Mouse (Mus musculus): ENCODE measurements around the gene Ifitm10. TPM values are rescaled to one million over a fixed set of nuclear protein-coding genes. Genes with fewer than 3 reads are reported as not detected.
A peak's percentile ranks its signal among the peaks of the same experiment; 100 is the strongest.
"Not testable (repeated sequence)": the region's sequence is repeated elsewhere in the genome, so short reads cannot be mapped to it uniquely, and the experiment has no call there.

The Ifitm10 gene
- total RNA-seq, 1 experiment, result 0.71 TPM

DNA sequence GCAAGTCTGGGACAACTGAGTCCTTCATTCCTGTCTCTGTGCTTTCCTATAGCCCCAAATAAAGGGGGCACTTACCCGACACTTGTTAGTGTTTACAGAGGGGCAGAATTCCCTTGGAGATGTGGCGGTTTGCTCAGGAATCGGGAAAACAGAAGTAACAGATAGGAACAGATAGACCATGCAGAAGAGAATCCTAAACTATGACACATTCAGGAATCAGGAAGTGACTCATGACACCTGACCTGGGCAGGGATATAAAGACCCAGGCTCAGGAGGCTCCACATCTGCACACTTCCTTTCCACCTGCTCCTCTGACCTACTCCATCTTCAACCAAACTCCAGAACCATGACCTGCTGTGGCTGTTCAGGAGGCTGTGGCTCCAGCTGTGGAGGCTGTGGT lies 70.3 kb downstream of the Ifitm10 start, which contains the start of gene Krtap5-4:
Gene Krtap5-4 (plus strand): TSS at position 301 of the 400 bp plus-strand sequence.
- no peak within 1 kb of the TSS for H3K4me3 ChIP-seq (ENCODE audit: insufficient read depth in 1 of 2, low read depth in 1 of 2, low read length in 2 of 2, poor library complexity in 1 of 2, severe bottlenecking in 1 of 2)
- no peaks in the 10 kb centered on the region for H3K9me3 ChIP-seq (ENCODE audit: control insufficient read depth, insufficient read depth, low read depth, low read length)
- H3K36me3 ChIP-seq (ENCODE audit: control insufficient read depth, insufficient read depth, low read length, poor library complexity, severe bottlenecking), result no peaks in the 10 kb centered on the region
- TF ChIP-seq ZC3H11A (IDR thresholded peaks at IDR 0.05; ENCODE audit: borderline replicate concordance, low read depth, low read length) (no peak), HCFC1 (IDR thresholded peaks at IDR 0.05; ENCODE audit: borderline replicate concordance, insufficient read depth, low read length) (no peak), MAFK (IDR thresholded peaks at IDR 0.05; ENCODE audit: insufficient read depth, low read depth, low read length) (no peak), CHD2 (IDR thresholded peaks at IDR 0.05; ENCODE audit: low read depth, low read length) (no peak), ZNF384 (IDR thresholded peaks at IDR 0.05; ENCODE audit: low read depth, low read length) (no peak)
- H3K4me1 ChIP-seq (ENCODE audit: control insufficient read depth in 2 of 2, insufficient read depth in 2 of 2, low read length in 2 of 2, poor library complexity in 1 of 2), result no peaks in the 10 kb centered on the region
- DNase-seq (ENCODE audit: low read depth, low spot score), result no peak
- in situ Hi-C loops (cut with MboI; ENCODE audit: low sequenced_read_pairs in 2 of 2, unreplicated experiment in 2 of 2), result no loop called here
- no peak within 1 kb of the TSS for H3K9ac ChIP-seq (ENCODE audit: insufficient read depth, low read depth, low read length, poor library complexity, severe bottlenecking)
- H3K27ac ChIP-seq (ENCODE audit: insufficient read depth, low read depth, low read length, poor library complexity, severe bottlenecking), result no peak within 1 kb of the TSS

DNA sequence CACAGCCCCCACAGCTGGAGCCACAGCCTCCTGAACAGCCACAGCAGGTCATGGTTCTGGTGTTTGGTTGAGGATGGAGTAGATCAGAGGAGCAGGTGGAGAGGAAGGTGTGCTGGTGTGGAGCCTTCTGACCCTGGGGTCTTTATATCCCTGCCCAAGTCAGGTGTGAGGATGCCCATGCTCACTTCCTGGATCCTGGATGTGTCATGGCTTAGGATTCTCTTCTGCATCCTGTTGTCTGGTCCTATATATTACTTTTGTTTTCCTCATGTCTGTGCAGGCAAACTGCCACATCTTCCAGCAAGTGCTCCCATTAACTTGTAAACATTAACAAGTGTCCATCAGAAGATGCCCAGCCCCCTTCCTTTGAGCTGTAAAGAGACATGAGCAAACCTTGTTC lies 76.5 kb downstream of the Ifitm10 start, which contains the start of gene Krtap5-1:
Gene Krtap5-1 (minus strand): TSS at position 101 of the 400 bp plus-strand sequence.
- DNase-seq (ENCODE audit: low read depth, low spot score); H3K27ac ChIP-seq (ENCODE audit: insufficient read depth, low read depth, low read length, poor library complexity, severe bottlenecking); H3K36me3 ChIP-seq (ENCODE audit: control insufficient read depth, insufficient read depth, low read length, poor library complexity, severe bottlenecking); H3K4me3 ChIP-seq (ENCODE audit: insufficient read depth in 1 of 2, low read depth in 1 of 2, low read length in 2 of 2, poor library complexity in 1 of 2, severe bottlenecking in 1 of 2); H3K9me3 ChIP-seq (ENCODE audit: control insufficient read depth, insufficient read depth, low read depth, low read length); H3K4me1 ChIP-seq (ENCODE audit: control insufficient read depth in 2 of 2, insufficient read depth in 2 of 2, low read length in 2 of 2, poor library complexity in 1 of 2); in situ Hi-C loops (cut with MboI; ENCODE audit: low sequenced_read_pairs in 2 of 2, unreplicated experiment in 2 of 2); H3K9ac ChIP-seq (ENCODE audit: insufficient read depth, low read depth, low read length, poor library complexity, severe bottlenecking): not testable (repeated sequence)

DNA sequence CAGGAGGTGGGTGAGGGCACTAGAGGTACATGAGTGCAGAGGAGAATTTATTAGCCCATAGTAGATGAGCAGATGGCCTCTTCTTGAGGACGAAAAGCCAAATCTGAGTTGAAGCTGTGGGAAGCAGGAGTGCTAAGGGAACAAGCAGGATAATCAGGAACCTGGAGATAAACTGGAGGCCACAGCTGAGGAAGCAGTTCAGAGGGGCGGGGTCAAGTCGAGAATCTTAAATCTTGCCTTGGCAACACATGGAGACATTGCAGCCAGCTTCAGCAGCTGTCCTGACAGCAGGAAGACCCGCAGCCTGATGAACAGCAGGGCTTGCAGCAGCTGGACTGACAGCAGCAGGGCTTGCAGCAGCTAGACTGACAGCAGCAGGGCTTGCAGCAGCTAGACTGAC lies 77.4 kb downstream of the Ifitm10 start:
- in situ Hi-C loops (cut with MboI; ENCODE audit: low sequenced_read_pairs in 2 of 2, unreplicated experiment in 2 of 2); H3K27ac ChIP-seq (ENCODE audit: insufficient read depth, low read depth, low read length, poor library complexity, severe bottlenecking); H3K4me1 ChIP-seq (ENCODE audit: control insufficient read depth in 2 of 2, insufficient read depth in 2 of 2, low read length in 2 of 2, poor library complexity in 1 of 2); H3K36me3 ChIP-seq (ENCODE audit: control insufficient read depth, insufficient read depth, low read length, poor library complexity, severe bottlenecking); H3K9ac ChIP-seq (ENCODE audit: insufficient read depth, low read depth, low read length, poor library complexity, severe bottlenecking); H3K4me3 ChIP-seq (ENCODE audit: insufficient read depth in 1 of 2, low read depth in 1 of 2, low read length in 2 of 2, poor library complexity in 1 of 2, severe bottlenecking in 1 of 2); DNase-seq (ENCODE audit: low read depth, low spot score); H3K9me3 ChIP-seq (ENCODE audit: control insufficient read depth, insufficient read depth, low read depth, low read length): not testable (repeated sequence)

DNA sequence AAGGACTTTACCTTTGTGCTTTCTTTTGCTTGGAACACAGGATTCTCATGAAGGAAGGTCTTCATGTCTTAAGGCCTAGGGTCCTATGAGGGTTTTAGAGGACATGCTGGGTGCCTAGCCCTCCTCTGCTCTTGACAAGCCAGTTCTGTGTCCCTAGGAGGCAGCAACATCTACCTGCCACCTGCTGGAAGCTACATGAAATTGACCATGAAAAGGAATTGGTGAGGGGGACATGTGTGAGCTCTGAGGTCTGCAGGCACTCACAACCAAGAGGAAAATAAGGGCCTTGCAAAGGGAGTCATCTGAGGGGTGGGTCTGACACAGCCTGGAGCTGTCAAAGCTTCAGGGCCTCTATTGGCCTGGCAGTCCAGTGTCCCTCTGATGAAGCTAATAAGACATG lies 78.1 kb downstream of the Ifitm10 start:
- Histone ChIP-seq H3K4me3 (ENCODE audit: insufficient read depth in 1 of 2, low read depth in 1 of 2, low read length in 2 of 2, poor library complexity in 1 of 2, severe bottlenecking in 1 of 2) (no peak overlapping the region), H3K4me1 (ENCODE audit: control insufficient read depth in 2 of 2, insufficient read depth in 2 of 2, low read length in 2 of 2, poor library complexity in 1 of 2) (no peaks in the 10 kb centered on the region), H3K9me3 (ENCODE audit: control insufficient read depth, insufficient read depth, low read depth, low read length) (no peaks in the 10 kb centered on the region), H3K9ac (ENCODE audit: insufficient read depth, low read depth, low read length, poor library complexity, severe bottlenecking) (no peak overlapping the region), H3K36me3 (ENCODE audit: control insufficient read depth, insufficient read depth, low read length, poor library complexity, severe bottlenecking) (no peaks in the 10 kb centered on the region), H3K27ac (ENCODE audit: insufficient read depth, low read depth, low read length, poor library complexity, severe bottlenecking) (no peak overlapping the region)
- in situ Hi-C loops (cut with MboI; ENCODE audit: low sequenced_read_pairs in 2 of 2, unreplicated experiment in 2 of 2), result no loop called here
- no peak for DNase-seq (ENCODE audit: low read depth, low spot score)
- TF ChIP-seq MAFK (IDR thresholded peaks at IDR 0.05; ENCODE audit: insufficient read depth, low read depth, low read length), result no peak
- TF ChIP-seq HCFC1 (IDR thresholded peaks at IDR 0.05; ENCODE audit: borderline replicate concordance, insufficient read depth, low read length), result no peak
- no peak for TF ChIP-seq ZNF384 (IDR thresholded peaks at IDR 0.05; ENCODE audit: low read depth, low read length)
- no peak for TF ChIP-seq ZC3H11A (IDR thresholded peaks at IDR 0.05; ENCODE audit: borderline replicate concordance, low read depth, low read length)
- TF ChIP-seq CHD2 (IDR thresholded peaks at IDR 0.05; ENCODE audit: low read depth, low read length), result no peak

DNA sequence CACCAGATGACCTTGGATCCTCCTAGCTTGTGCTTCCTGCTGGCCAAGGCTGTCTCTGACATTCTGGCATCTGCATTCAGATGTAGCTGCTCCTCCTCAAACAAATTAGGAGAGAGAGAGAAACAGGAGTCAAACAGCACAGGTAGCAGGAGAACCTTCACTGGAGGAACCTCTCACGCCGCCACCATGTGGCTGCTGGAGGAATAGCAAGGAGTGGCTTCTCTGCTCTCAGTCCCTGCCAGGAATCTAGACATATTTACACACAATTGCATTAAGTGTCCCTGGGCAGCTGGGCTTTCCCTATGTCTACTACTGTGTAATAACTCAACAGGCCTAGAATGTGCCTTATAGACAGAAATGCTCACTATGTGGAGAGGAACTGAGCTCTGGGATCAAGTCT lies 79.7 kb downstream of the Ifitm10 start:
- in situ Hi-C loops (cut with MboI; ENCODE audit: low sequenced_read_pairs in 2 of 2, unreplicated experiment in 2 of 2); H3K4me1 ChIP-seq (ENCODE audit: control insufficient read depth in 2 of 2, insufficient read depth in 2 of 2, low read length in 2 of 2, poor library complexity in 1 of 2); H3K4me3 ChIP-seq (ENCODE audit: insufficient read depth in 1 of 2, low read depth in 1 of 2, low read length in 2 of 2, poor library complexity in 1 of 2, severe bottlenecking in 1 of 2); H3K36me3 ChIP-seq (ENCODE audit: control insufficient read depth, insufficient read depth, low read length, poor library complexity, severe bottlenecking); H3K9me3 ChIP-seq (ENCODE audit: control insufficient read depth, insufficient read depth, low read depth, low read length); H3K9ac ChIP-seq (ENCODE audit: insufficient read depth, low read depth, low read length, poor library complexity, severe bottlenecking); H3K27ac ChIP-seq (ENCODE audit: insufficient read depth, low read depth, low read length, poor library complexity, severe bottlenecking): not testable (repeated sequence)
- peak; percentile 25 for DNase-seq (ENCODE audit: low read depth, low spot score)

DNA sequence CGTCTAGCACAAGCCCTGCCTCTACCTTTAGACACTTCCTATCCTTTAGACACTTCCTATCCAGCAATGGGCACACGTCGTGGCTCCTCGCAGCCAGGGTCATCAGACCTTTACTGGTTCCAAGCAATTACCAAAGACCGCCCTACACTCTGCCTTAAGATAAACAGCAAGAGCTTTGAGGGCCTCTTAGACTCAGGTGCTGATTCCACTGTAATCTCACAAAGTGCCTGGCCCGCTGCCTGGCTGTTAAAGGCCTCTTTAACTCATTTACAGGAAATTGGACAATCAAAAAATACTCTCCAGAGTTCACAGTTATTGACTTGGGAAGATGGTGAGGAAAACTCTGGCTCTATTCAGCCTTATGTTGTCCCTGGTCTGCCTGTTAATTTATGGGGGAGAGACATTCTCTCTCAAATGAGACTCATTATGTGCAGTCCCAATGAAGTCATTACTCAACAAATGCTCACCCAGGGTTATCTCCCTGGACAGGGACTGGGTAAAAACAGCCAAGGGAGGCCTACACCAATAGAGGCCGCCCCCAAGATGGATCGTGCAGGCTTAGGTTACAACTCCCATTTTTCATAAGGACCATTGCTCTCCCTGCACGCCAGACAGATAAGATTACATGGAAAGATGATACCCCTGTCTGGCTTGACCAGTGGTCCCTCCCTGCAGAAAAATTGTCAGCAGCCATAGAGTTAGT lies 87.5 kb downstream of the Ifitm10 start:
- H3K36me3 ChIP-seq (ENCODE audit: control insufficient read depth, insufficient read depth, low read length, poor library complexity, severe bottlenecking); H3K4me1 ChIP-seq (ENCODE audit: control insufficient read depth in 2 of 2, insufficient read depth in 2 of 2, low read length in 2 of 2, poor library complexity in 1 of 2); H3K4me3 ChIP-seq (ENCODE audit: insufficient read depth in 1 of 2, low read depth in 1 of 2, low read length in 2 of 2, poor library complexity in 1 of 2, severe bottlenecking in 1 of 2): not testable (repeated sequence)

More for the DNA sequence above, 87.5 kb downstream of the Ifitm10 start:
- in situ Hi-C loops (cut with MboI; ENCODE audit: low sequenced_read_pairs in 2 of 2, unreplicated experiment in 2 of 2); DNase-seq (ENCODE audit: low read depth, low spot score); H3K9me3 ChIP-seq (ENCODE audit: control insufficient read depth, insufficient read depth, low read depth, low read length); H3K9ac ChIP-seq (ENCODE audit: insufficient read depth, low read depth, low read length, poor library complexity, severe bottlenecking); H3K27ac ChIP-seq (ENCODE audit: insufficient read depth, low read depth, low read length, poor library complexity, severe bottlenecking): not testable (repeated sequence)
